Mouse (Mus musculus): Measurements from ENCODE around the gene Rasgrf2.

Gene Rasgrf2

DNA sequence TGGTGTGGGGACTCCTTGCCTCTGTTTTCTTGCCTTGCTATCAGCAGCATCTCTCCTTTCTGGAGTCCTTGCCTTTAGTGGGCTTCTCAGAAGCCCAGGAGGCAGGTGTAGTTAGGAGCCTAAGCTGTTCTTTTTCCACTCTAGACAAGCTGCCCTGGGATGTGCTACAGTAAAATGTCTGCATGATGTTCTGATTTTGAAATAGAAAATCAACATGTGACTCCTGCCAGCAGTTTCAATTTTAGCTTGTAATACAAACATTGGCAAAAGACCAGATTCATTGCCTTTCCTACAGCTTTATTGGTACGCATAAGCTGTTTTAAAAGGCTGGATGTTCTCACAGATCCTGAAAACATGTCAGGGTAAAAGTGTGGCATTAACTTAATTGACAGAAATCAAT is 176.3 kb downstream of the Rasgrf2 start:
- no peak for DNase-seq (ENCODE audit: low spot score)

DNA sequence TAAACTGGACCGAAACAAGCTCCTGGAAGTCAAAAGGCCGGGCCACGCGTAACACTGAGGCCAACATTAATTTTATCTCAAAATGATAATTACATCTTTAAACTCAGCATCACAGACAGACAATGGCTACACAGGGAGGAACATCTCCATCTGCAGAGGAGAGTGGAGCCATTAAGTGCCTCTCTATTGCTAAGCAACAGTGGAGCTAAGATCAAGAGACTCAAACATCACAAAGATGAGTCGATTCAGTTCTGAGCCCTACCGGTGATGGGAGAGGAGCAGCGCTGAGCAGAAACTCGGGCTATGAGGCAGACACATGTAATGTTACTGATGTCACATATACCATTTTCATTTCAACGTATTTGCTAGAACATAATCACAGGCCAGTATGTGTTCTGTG is 191.3 kb downstream of the Rasgrf2 start:
- no peak for DNase-seq (ENCODE audit: low spot score)

DNA sequence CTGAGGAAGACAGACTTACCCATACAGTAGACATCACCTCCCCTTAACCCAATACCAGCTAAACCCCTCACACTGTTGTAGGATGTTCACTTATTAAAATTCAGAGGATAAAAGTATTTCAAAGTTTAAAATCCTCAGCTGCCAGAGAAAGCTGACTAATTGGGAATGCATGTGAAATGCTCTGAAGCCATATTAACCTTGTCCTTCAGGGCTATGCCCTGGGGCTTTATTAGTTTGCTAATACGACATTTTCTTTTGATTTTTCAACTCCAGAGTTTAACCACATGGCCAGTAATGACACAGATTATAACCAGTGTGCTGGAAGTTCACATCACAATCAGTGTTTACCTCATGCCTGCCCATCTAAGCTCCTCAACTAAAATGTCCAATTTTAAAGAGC is 192.6 kb downstream of the Rasgrf2 start:
- DNase-seq (ENCODE audit: low spot score), result no peak

DNA sequence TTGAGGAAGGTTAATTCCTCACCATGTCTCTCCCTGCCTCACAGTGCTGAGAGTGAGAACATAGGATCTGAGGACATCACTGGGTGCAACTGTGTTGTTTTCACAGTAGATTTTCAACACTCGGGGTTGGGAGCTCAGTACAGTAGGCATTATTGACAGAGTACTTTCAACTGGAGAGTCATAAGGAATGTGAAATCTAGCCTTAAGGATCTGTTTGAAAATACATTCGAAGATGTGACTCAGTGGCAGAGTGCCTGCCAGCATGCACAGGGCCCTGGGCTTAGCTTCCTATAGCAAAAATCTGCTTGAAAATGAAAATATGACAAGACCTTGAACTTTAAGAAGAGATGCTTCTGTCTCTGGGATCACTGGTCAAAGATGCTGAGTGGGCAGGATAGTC is 194.2 kb downstream of the Rasgrf2 start:
- no peak for DNase-seq (ENCODE audit: low spot score)

DNA sequence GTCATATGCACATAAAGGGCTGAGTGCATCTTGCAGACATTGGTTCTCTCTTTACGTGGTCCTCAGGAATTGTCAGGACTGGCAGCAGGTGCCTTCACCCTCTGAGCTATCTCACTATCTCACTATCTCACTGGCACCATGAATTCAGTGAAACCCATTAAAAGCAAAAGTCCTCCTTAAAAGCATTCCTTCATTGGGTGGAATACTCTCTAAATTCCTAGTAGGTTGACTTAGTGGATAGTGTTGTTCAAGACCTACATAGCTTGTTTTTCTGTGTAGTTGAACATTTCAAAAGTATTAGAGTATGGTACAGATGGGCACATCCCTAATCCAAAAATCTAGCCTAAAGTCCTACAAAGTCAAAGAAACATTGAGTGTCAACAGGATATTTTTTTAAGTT is 199.3 kb downstream of the Rasgrf2 start:
- DNase-seq (ENCODE audit: low spot score), result no peak

DNA sequence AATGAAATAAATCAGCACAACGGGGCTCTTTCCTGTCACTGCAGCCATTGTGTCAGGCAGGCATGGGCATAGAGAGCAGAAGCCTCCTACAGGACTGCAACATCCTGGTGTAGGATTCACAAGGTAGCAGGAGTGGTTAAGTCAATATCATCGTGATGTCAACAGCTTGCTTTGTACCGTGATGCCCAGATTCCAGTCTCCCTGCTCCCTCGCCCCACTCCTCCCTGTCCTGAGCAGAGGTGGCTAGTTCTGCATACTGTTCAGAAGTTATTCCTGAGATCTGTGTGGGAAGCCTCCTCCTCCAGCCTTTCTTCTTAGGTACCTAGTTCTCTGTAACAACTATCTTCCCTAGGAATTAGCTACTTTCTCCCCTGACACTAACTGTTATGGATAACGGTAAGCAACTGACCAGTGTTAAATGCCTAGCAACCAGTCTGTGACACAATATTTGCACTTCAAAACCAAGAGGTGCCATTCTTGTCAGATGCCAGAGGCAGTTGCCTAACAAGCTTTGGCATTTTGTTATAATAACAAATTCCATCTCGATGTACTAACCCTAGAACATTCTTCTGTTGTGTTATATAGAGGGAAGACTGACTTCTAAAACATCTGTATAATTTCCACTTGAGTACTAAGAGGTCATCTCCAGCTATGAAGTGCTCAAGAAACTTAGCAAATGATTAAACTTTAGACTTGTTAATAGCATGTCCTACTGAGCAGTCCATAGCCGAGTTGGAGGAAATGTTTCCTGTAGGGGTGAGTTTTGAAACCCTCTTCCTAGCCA is 201.3 kb downstream of the Rasgrf2 start:
- DNase-seq (ENCODE audit: low spot score), result no peak

DNA sequence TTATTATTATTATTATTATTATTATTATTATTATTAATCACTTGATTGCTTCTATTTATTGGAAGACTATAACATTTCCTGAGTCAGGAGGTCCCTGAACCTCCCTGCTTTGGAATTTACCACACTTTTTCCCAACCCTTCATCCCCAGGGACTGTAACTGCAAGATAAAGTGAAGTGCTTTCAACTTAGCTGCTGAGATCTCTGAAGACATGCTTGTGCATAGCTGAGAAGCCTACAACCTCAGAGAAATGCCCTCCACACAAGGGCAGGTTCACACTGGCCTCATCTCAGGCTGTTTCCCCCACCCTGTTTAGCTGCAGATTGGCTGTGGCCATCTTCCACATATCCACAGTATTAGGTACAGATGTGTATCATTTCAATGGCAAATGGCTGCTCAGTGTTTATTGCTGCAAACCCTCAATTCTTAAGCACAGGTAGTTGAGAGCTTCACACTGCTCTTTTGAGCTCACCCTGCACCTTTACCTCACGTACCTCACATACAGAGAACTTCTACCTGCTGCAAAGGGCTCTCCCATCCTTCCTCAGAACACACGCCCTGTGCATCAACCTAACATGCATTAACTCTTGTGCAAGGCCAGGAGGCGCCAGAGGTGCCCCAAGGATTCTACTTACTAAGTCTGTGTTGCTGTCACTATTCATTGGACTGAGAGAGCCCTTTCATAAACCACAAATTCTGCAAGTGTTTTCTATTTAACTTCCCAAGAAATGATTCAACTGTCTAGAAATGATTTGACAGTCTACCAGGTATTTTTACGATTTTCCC is 202.7 kb downstream of the Rasgrf2 start:
- no peak for DNase-seq (ENCODE audit: low spot score)

DNA sequence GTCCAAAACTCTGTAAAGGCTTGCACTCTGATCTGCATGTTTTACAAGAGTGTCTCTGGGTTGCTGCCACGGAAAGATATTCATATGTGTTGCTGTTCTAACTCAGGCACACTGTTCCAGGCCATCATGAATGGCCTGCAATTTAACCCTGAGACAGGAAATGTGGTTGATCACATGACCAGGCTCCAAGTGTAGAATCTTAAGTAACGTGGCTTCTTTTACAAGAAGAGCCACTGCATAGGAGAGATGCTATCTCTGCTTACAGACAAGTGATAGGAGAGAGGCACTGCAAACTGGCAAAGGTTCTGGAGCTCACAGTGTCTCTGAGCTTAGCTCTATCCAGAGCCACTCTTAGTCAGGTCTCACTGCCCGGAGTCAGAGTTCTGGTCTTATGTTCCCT is 210.4 kb downstream of the Rasgrf2 start:
- no peak for DNase-seq (ENCODE audit: low spot score)

DNA sequence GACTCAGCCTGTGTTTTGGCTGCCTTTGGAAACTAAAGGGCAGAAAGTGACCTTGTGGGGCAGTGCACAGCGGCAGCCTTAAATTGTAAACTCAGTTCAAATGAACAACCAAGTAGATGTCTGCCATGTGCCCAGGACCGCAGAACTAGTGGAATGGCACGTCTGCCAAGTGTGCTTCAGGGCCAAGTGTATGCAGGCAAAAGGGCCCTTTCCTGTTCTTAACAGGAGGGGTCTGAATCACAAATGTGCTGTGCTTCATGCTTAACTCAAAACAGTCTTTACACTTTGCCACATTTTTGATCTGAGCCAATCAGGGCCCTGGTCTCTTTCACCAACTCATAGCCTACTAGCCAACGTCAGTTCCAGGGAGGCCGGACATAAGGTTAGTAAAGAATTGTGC is 212.7 kb downstream of the Rasgrf2 start:
- DNase-seq (ENCODE audit: low spot score), result no peak

DNA sequence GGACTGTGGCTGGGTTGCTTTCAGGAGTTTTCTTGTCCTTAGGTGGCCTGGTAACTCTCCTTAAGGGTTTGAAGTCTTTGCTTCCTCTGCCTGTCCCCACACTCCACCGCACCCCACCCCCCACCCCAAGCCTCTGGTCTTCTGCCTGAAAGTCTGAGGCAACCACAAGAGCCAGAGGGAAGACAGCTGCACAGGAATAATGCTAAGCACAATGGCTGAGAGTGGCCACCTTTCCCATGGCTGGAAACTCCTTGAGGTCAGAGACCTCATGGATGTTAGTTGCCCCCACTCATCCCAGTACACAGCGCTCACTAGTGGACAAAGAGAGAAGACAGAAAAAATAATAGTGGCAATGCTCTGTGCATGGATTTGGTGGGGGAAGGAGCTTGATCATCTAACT is 213.6 kb downstream of the Rasgrf2 start:
- no peak for DNase-seq (ENCODE audit: low spot score)

DNA sequence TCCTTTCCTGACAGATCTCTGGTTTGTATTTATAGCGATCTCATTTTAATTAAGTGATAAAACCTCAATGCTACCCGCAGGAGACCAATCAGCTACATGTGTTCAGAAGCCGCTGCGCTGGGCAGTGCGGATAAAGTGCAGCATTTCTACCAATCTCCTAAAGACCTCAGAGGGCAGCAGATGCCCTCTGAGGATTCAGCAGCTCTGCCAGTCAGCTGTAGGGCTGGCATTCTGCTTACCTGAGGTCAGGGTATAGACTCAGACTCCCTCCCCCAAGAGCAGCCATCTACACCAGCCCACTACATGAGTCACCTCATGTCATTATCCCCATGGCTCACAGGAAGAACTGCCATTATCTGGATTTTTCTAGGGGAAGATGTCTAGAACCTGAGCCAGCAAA is 215.1 kb downstream of the Rasgrf2 start:
- DNase-seq (ENCODE audit: low spot score), result no peak

DNA sequence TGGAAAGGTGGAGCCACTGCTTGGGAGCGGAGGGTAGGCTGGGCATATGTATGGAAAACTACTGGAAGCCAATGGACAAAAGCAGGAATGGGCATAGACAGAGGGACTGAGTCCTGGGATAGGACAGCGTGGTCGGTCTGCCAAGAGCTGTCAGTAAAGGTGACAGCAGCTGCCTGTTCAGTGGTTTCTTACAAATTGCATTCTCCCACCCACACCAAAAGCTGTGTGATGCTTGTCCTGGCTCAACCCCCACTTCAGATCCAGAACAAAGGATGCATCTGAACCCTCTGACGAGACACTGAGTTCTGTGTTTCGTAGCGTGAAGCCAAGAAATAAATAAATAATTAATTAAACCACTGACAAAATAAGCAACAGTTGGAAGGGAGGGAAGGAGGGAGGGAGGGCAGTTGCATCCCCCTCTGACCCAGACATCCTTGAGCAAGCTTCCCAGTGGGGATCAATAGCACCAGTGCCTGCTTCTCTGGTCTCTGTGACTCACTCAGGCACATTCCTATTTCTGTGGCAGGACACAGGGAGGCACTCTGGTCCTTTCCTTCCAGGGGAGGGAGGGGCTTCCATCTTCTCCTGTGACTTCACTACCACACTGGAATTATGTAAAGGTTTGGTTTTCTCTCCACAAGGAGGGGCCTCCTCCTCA is 215.7 kb downstream of the Rasgrf2 start:
- DNase-seq (ENCODE audit: low spot score), result no peak

DNA sequence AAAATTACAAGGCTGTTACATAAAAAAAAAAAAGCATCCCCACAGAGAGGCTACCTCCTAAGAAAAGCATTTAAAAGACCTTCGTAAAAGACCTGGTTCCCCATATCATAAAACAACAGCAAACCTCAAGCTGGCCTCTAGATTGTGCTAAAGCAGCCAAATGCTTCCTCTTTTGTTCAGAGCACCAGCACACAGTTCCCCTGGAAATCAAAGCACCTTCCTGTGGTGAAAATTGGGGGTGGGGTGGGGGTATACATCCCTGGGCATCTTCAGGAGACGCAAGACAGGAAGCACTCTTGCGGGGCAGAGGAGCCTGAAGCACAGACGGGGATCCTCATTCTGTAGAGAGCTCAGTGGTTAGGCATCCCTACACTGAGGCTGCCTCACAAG is 216.3 kb downstream of the Rasgrf2 start:
- no peak for DNase-seq (ENCODE audit: low spot score)

DNA sequence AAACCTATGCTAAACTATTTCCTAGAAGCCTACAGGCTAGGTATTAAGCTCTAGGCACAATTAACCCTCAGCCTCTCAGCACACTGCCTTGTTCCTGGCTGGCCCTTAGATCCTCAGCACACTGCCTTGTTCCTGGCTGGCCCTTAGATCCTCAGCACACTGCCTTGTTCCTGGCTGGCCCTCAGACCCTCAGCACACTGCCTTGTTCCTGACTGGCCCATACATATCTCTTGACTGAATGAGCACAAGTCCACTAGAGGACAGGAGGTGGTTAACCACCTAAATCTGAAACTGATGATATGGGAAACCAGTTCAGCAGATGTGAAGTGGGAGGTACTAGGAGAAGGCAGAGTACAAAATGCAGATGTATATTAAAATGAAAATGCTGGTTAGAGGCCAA is 219.8 kb downstream of the Rasgrf2 start:
- DNase-seq (ENCODE audit: low spot score), result no peak

DNA sequence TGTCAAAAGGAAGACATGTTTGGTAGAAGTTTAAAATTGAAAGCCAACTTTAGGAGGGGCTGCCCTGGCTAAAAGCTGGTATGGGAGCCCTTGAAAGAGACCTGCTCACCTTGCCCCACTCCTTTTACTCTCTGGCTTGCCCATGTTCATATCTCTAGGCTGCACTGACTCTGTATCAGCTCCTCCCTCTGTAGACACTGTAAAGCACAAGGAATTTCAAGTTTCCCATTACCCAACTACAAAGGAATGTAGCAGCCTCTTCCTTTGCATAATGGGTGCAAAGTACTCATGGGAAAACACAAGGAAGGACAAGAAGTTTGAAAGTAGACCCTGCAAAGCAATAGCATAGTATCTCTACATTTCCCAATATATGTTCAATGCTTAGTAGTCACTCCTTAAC is 220.2 kb downstream of the Rasgrf2 start:
- no peak for DNase-seq (ENCODE audit: low spot score)

DNA sequence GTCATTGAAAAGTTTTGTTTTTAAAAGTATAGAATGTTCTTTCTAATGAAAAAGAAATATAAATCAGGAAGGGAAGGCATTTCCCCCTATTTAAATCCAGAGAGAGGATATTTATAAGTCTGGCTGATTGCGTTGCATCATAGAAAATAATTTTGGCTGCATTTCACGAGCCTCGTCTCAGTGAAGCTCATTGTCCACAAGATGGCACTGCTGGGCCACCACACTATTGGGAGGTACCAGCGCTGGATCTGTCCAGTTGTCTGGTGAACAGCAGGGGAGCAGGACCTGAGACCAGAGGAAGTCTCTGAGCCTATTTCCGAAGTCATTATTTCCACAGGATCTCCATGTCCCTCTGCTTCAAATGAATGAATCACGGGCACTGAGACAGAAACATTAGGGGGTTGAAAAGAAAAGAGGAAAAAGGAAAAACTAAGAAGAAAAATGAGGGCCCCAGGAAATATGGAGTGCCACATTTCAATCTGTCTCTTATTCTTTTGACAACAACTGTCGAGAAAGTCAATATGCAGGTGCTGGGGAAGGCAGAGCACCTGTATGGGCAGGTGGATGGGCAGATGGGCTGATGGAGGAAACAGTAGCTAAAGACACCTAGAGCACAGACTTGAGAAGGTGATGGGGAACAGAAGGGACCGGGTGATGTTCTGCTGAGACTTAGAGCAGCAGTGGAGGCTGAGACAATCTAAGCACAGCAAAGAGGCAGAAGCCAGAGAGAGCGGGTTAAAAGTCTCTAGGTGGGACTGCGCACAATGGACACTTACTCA is 223.1 kb downstream of the Rasgrf2 start:
- DNase-seq (ENCODE audit: low spot score), result peak; percentile 82

DNA sequence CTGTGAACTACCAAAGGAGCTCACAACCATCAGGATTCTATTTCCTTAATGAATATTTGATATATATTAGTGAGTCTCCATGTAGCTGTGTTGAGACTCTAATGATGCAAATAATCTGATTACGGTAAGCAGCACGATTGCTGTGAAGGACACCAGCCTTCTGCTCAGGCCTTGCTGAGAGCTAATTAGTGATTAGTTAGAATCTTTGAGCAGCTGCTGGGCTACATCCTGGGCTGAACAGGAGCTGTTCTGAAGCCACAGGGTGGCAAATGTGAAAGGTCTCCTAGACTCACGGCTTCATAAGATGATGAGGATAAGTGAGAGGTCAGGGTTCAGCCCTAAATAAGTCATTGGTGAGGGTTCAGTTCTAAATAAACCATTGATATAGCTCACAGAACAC is 225.1 kb downstream of the Rasgrf2 start:
- no peak for DNase-seq (ENCODE audit: low spot score)

DNA sequence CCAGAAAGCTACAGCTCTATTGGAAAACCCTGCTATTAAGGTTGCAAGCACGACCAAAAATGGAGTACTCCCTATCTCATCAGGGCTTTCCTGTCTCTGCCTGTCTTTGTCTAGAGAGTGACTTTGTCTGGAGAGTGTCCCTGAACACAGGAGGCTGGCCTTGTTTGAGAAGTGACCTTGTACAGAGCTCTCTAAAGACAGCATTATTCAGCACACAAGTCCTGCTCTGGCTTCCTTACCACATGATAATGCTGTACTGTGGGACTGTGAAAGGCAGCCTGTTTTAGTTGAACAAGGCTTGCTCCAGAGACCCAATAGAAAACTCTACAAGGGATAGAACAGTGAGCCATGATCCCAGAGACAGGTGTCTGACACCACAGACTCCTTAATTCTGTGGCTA is 235.0 kb downstream of the Rasgrf2 start:
- no peak for DNase-seq (ENCODE audit: low spot score)

DNA sequence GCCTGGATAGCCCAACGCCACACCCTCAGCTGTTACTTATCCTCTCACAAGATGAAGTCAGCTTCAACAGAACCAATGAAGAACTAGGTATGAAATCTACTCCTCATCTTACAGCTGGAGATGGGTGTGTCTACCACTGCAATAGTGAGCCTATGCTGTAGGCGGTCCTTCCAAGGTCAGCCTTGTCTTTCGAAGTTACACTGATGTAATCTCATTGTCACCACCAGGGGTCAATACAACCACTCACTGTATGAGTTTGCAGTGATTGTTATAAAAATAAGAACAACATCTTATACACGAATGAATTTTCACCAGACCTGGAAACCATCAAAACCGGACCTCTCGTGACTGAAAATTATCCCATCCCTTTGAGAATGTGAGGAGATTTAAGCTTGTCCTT is 238.3 kb downstream of the Rasgrf2 start:
- DNase-seq (ENCODE audit: low spot score), result no peak

DNA sequence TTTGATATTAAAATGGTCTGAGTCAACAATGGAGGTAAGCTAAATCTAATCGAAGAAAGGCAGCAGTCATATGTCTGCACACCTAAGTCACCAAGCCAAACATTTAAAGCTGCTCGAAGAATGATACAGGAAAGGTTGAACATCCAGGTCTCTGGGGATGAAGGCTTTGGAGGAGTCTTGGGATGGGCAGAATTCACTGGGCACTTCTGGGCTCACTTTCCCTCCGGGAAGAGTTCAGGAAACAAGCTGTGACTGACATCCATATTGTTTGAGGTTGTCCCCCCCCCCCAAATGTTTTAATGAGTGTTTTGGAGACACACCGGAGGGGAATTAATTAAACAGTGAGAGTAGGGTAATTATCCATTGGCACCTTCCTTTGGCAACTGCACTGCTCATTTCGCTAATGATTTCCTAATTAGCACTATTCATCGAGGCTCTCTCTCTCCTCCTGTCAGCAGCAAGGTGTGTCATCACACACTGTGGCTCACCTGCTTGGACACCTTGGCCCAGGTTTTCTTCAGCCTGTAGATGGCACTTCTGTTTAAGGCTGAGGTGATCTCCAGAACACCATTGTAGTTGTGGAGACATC is 241.3 kb downstream of the Rasgrf2 start:
- DNase-seq (ENCODE audit: low spot score), result no peak

DNA sequence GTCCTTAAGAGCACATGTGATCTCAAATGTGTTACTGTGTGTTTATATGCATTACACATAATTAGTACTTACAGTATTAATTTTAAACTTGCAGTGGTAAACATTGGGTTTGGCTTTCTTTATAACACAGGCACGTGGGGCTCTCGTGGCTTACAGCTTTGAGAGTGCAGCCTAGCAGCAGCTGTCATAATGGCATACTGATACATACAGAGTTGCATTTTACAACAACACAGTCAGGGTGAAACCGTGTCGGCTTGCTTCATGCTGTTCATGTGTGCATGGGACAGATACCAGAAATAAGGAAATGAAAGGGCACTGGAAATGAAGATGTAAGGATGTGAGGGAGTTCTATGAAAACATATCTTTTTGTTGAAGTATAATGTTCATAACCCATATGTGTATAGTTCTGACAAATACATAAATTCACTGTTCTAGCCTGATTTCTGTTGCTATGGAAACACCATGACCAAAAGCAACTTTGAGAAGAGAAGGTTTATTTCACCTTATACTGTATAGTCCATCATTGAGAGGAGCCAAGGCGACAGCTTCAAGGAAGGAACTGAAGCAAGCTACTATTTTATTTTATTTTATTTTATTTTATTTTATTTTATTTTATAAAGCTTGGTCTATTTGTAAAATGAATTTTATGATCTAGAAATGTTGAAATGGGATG is 246.6 kb downstream of the Rasgrf2 start:
- DNase-seq (ENCODE audit: low spot score), result no peak

Measured in testis, postnatal 10 days (tissue).